Mouse (Mus musculus) lung, postnatal 4 days (tissue): ENCODE measurements around the gene Sema4d.

Experiments used
- DNase-seq, 2 experiments: peaks; one replicate each; pipeline ENCODE4 v3.0.0; 2021

Sema4d gene

GRCm38 (mm10) chr13:51752346-51753167, 41.0 kb downstream of the Sema4d start:
- no peak for DNase-seq

- DNase-seq: no peak
Observed at GRCm38 (mm10) chr13:51749578-51750345, 43.8 kb downstream of the Sema4d start.

- peak; percentile 66 to 78 for DNase-seq
Observed at GRCm38 (mm10) chr13:51748009-51748552, 45.5 kb downstream of the Sema4d start.

- DNase-seq: no peak
Observed at GRCm38 (mm10) chr13:51747069-51747468, 46.5 kb downstream of the Sema4d start.

GRCm38 (mm10) chr13:51745862-51746261, 47.7 kb downstream of the Sema4d start:
- no peak for DNase-seq

- no peak for DNase-seq
Observed at GRCm38 (mm10) chr13:51743855-51744254, 49.7 kb downstream of the Sema4d start.

GRCm38 (mm10) chr13:51742551-51743052, 50.9 kb downstream of the Sema4d start:
- DNase-seq: no peak

GRCm38 (mm10) chr13:51740776-51741175, 52.8 kb downstream of the Sema4d start:
- no peak for DNase-seq

GRCm38 (mm10) chr13:51739713-51740112, 53.8 kb downstream of the Sema4d start:
- DNase-seq: no peak

GRCm38 (mm10) chr13:51738531-51739117, 54.9 kb downstream of the Sema4d start:
- no peak for DNase-seq

- no peak for DNase-seq
Observed at GRCm38 (mm10) chr13:51737949-51738513, 55.5 kb downstream of the Sema4d start.

GRCm38 (mm10) chr13:51737033-51737948, 56.3 kb downstream of the Sema4d start:
- DNase-seq: no peak

- DNase-seq: no peak
Observed at GRCm38 (mm10) chr13:51736007-51736911, 57.3 kb downstream of the Sema4d start.

GRCm38 (mm10) chr13:51734556-51734955, 59.0 kb downstream of the Sema4d start:
- peak; percentile 51 to 68 for DNase-seq

- no peak for DNase-seq
Observed at GRCm38 (mm10) chr13:51732097-51732664, 61.4 kb downstream of the Sema4d start.

GRCm38 (mm10) chr13:51731474-51731873, 62.1 kb downstream of the Sema4d start:
- no peak for DNase-seq

GRCm38 (mm10) chr13:51729887-51730361, 63.6 kb downstream of the Sema4d start:
- no peak for DNase-seq

- DNase-seq: peak in 1 of 2 experiments; percentile 40
Observed at GRCm38 (mm10) chr13:51727364-51727763, 66.2 kb downstream of the Sema4d start.

GRCm38 (mm10) chr13:51725926-51726574, 67.5 kb downstream of the Sema4d start:
- DNase-seq: no peak
